Mouse (Mus musculus): ENCODE data around the gene Fignl2. TPM values are rescaled to one million over a fixed set of nuclear protein-coding genes. Genes with fewer than 3 reads are reported as not detected.

The Fignl2 gene
- 25.6 and 27.4 TPM in 2 replicates for polyA plus RNA-seq (2011; ENCODE audit: insufficient read depth, insufficient read length, low read depth, missing spikeins)

- Histone ChIP-seq H3K36me3 (ENCODE audit: control insufficient read depth, insufficient read depth, low read length, poor library complexity, severe bottlenecking) (no peaks in the 10 kb centered on the region), H3K4me1 (ENCODE audit: control insufficient read depth, insufficient read depth, low read length) (peaks cover 9% of the 10 kb centered on the region), H3K9me3 (replicated peaks; ENCODE audit: control insufficient read depth, insufficient read depth, low read length, poor library complexity, severe bottlenecking) (no peaks in the 10 kb centered on the region), H3K4me3 (ENCODE audit: low read depth, low read length) (peak within 1 kb of the TSS; percentile 88), H3K9ac (ENCODE audit: low read depth, poor library complexity, severe bottlenecking) (peak within 1 kb of the TSS; percentile 80), H3K27me3 (ENCODE audit: control insufficient read depth, insufficient read depth, low read length, poor library complexity, severe bottlenecking) (no peaks in the 10 kb centered on the region), H3K27ac (ENCODE audit: insufficient read depth, low read length) (no peak within 1 kb of the TSS)
- TF ChIP-seq EP300 (IDR thresholded peaks at IDR 0.05; ENCODE audit: insufficient read depth, low read depth, low read length) (no peak), POLR2A (IDR thresholded peaks at IDR 0.05; ENCODE audit: insufficient read depth, low read length) (no peak), CTCF (IDR thresholded peaks at IDR 0.05; ENCODE audit: low read depth, low read length) (no peak)
Measured at GRCm38 (mm10) chr15:101077813-101078730, at the start of gene Fignl2. TSS of gene Fignl2 (minus strand) at chr15:101078567.

GRCm38 (mm10) chr15:101126876-101127544, 48.6 kb upstream of the Fignl2 start:
- no peak overlapping the region for H3K27ac ChIP-seq (ENCODE audit: insufficient read depth, low read length)
- no peak overlapping the region for H3K4me3 ChIP-seq (ENCODE audit: low read depth, low read length)
- no peaks in the 10 kb centered on the region for H3K36me3 ChIP-seq (ENCODE audit: control insufficient read depth, insufficient read depth, low read length, poor library complexity, severe bottlenecking)
- H3K27me3 ChIP-seq (ENCODE audit: control insufficient read depth, insufficient read depth, low read length, poor library complexity, severe bottlenecking): no peaks in the 10 kb centered on the region
- H3K9me3 ChIP-seq (replicated peaks; ENCODE audit: control insufficient read depth, insufficient read depth, low read length, poor library complexity, severe bottlenecking): no peaks in the 10 kb centered on the region
- no peak overlapping the region for H3K9ac ChIP-seq (ENCODE audit: low read depth, poor library complexity, severe bottlenecking)
- peaks cover 3% of the 10 kb centered on the region for H3K4me1 ChIP-seq (ENCODE audit: control insufficient read depth, insufficient read depth, low read length)
- no peak for TF ChIP-seq POLR2A (IDR thresholded peaks at IDR 0.05; ENCODE audit: insufficient read depth, low read length)
- TF ChIP-seq EP300 (IDR thresholded peaks at IDR 0.05; ENCODE audit: insufficient read depth, low read depth, low read length): no peak
- no peak for TF ChIP-seq CTCF (IDR thresholded peaks at IDR 0.05; ENCODE audit: low read depth, low read length)

- no peak overlapping the region for H3K27ac ChIP-seq (ENCODE audit: insufficient read depth, low read length)
- no peaks in the 10 kb centered on the region for H3K36me3 ChIP-seq (ENCODE audit: control insufficient read depth, insufficient read depth, low read length, poor library complexity, severe bottlenecking)
- H3K4me3 ChIP-seq (ENCODE audit: low read depth, low read length): no peak overlapping the region
- H3K4me1 ChIP-seq (ENCODE audit: control insufficient read depth, insufficient read depth, low read length): peaks cover 3% of the 10 kb centered on the region
- no peaks in the 10 kb centered on the region for H3K27me3 ChIP-seq (ENCODE audit: control insufficient read depth, insufficient read depth, low read length, poor library complexity, severe bottlenecking)
- H3K9me3 ChIP-seq (replicated peaks; ENCODE audit: control insufficient read depth, insufficient read depth, low read length, poor library complexity, severe bottlenecking): no peaks in the 10 kb centered on the region
- TF ChIP-seq POLR2A (IDR thresholded peaks at IDR 0.05; ENCODE audit: insufficient read depth, low read length): no peak
- no peak for TF ChIP-seq EP300 (IDR thresholded peaks at IDR 0.05; ENCODE audit: insufficient read depth, low read depth, low read length)
- no peak for TF ChIP-seq CTCF (IDR thresholded peaks at IDR 0.05; ENCODE audit: low read depth, low read length)
- no peak overlapping the region for H3K9ac ChIP-seq (ENCODE audit: low read depth, poor library complexity, severe bottlenecking)
Measured at GRCm38 (mm10) chr15:101125561-101125960, 47.2 kb upstream of the Fignl2 start.

- Histone ChIP-seq H3K27me3 (ENCODE audit: control insufficient read depth, insufficient read depth, low read length, poor library complexity, severe bottlenecking) (no peaks in the 10 kb centered on the region), H3K27ac (ENCODE audit: insufficient read depth, low read length) (no peak overlapping the region), H3K9me3 (replicated peaks; ENCODE audit: control insufficient read depth, insufficient read depth, low read length, poor library complexity, severe bottlenecking) (no peaks in the 10 kb centered on the region), H3K9ac (ENCODE audit: low read depth, poor library complexity, severe bottlenecking) (no peak overlapping the region), H3K36me3 (ENCODE audit: control insufficient read depth, insufficient read depth, low read length, poor library complexity, severe bottlenecking) (no peaks in the 10 kb centered on the region), H3K4me3 (ENCODE audit: low read depth, low read length) (no peak overlapping the region), H3K4me1 (ENCODE audit: control insufficient read depth, insufficient read depth, low read length) (peaks cover 3% of the 10 kb centered on the region)
- TF ChIP-seq EP300 (IDR thresholded peaks at IDR 0.05; ENCODE audit: insufficient read depth, low read depth, low read length) (no peak), CTCF (IDR thresholded peaks at IDR 0.05; ENCODE audit: low read depth, low read length) (no peak), POLR2A (IDR thresholded peaks at IDR 0.05; ENCODE audit: insufficient read depth, low read length) (no peak)
Measured at GRCm38 (mm10) chr15:101123202-101123601, 44.8 kb upstream of the Fignl2 start.

GRCm38 (mm10) chr15:101122290-101122589, 43.9 kb upstream of the Fignl2 start:
- TF ChIP-seq CTCF (IDR thresholded peaks at IDR 0.05; ENCODE audit: low read depth, low read length) (no peak), POLR2A (IDR thresholded peaks at IDR 0.05; ENCODE audit: insufficient read depth, low read length) (no peak), EP300 (IDR thresholded peaks at IDR 0.05; ENCODE audit: insufficient read depth, low read depth, low read length) (no peak)
- H3K4me3 ChIP-seq (ENCODE audit: low read depth, low read length): no peak overlapping the region

More at GRCm38 (mm10) chr15:101122290-101122589, 43.9 kb upstream of the Fignl2 start:
- Histone ChIP-seq H3K9ac (ENCODE audit: low read depth, poor library complexity, severe bottlenecking) (no peak overlapping the region), H3K36me3 (ENCODE audit: control insufficient read depth, insufficient read depth, low read length, poor library complexity, severe bottlenecking) (no peaks in the 10 kb centered on the region), H3K27me3 (ENCODE audit: control insufficient read depth, insufficient read depth, low read length, poor library complexity, severe bottlenecking) (no peaks in the 10 kb centered on the region), H3K27ac (ENCODE audit: insufficient read depth, low read length) (no peak overlapping the region), H3K4me1 (ENCODE audit: control insufficient read depth, insufficient read depth, low read length) (peaks cover 3% of the 10 kb centered on the region), H3K9me3 (replicated peaks; ENCODE audit: control insufficient read depth, insufficient read depth, low read length, poor library complexity, severe bottlenecking) (no peaks in the 10 kb centered on the region)

All from ES-Bruce4 (cell line).